Mouse (Mus musculus): ENCODE data around the gene Stambpl1.

The Stambpl1 gene

GRCm38 (mm10) chr19:34287656-34288415 is 95.8 kb downstream of the Stambpl1 start:
- 82% methylated on average over 13 of the region's 13 CpGs for WGBS

- 72% methylated on average over 1 of the region's 1 CpGs for WGBS
Measured at GRCm38 (mm10) chr19:34288696-34289095, 96.7 kb downstream of the Stambpl1 start.

Measured in cerebral cortex, adult 2 months (tissue).